Mouse (Mus musculus) intestine, embryonic 15.5 days (tissue): ENCODE measurements around the gene Esrra. TPM values are rescaled to one million over a fixed set of nuclear protein-coding genes. Genes with fewer than 3 reads are reported as not detected.

Experiments used
- ATAC-seq: fragments of 200-750 bp; cut with Nextera tagmentation; 2 replicates; pipeline ENCODE4 v1.8.0; 2017; ENCODE audit warnings: moderate TSS enrichment, moderate library complexity
- H3K27ac ChIP-seq: fragments of 300-500 bp; sonication (generic); 2 replicates; pipeline ENCODE4 v1.5.1; 2015; ENCODE audit warnings: mild to moderate bottlenecking, inconsistent platforms
- H3K27me3 ChIP-seq: fragments of 300-500 bp; sonication (generic); replicated peaks from 2 replicates; pipeline ENCODE4 v1.6.1; 2015; ENCODE audit warnings: inconsistent platforms
- H3K36me3 ChIP-seq: fragments of 300-500 bp; sonication (generic); 2 replicates; pipeline ENCODE4 v1.6.1; 2015; ENCODE audit warnings: inconsistent platforms
- H3K4me1 ChIP-seq: fragments of 300-500 bp; sonication (generic); replicated peaks from 2 replicates; pipeline ENCODE4 v1.6.1; 2015; ENCODE audit warnings: inconsistent platforms
- H3K4me2 ChIP-seq: fragments of 300-500 bp; sonication (generic); replicated peaks from 2 replicates; pipeline ENCODE4 v1.6.1; 2015; ENCODE audit warnings: mild to moderate bottlenecking, inconsistent platforms
- H3K4me3 ChIP-seq: fragments of 300-500 bp; sonication (generic); replicated peaks from 2 replicates; pipeline ENCODE4 v1.5.1; 2015; ENCODE audit warnings: inconsistent platforms
- H3K9ac ChIP-seq: fragments of 300-500 bp; sonication (generic); 2 replicates; pipeline ENCODE4 v1.6.1; 2015; ENCODE audit warnings: inconsistent platforms
- H3K9me3 ChIP-seq: fragments of 300-500 bp; sonication (generic); 2 replicates; pipeline ENCODE4 v1.6.1; 2016; ENCODE audit warnings: inconsistent platforms
- WGBS: fragments of 180-500 bp; shearing (Covaris S2); methylation state at CpG from one replicate; pipeline ENCODE4 v1.1.7; 2015; 5-methylcytosine and 5-hydroxymethylcytosine counted together
- polyA plus RNA-seq: library from polyadenylated mRNA; unstranded; fragments of >200 nt; fragmentation: Nextera tagmentation; extraction: Ambion mirVana; gene quantifications from 2 replicates; pipeline ENCODE4 v1.2.1, GENCODE M21; 2015

Esrra gene
- polyA plus RNA-seq, 1 experiment from 2014 or later: 32.2 TPM

- no peaks in the 10 kb centered on the region for H3K36me3 ChIP-seq
- 20% methylated on average over 40 of the region's 40 CpGs for WGBS
- no peak overlapping the region for H3K27ac ChIP-seq
- no peaks in the 10 kb centered on the region for H3K9me3 ChIP-seq
- H3K4me2 ChIP-seq: peak overlapping the region; percentile 48
- 0 out of 2 replicates have a peak overlapping the region, but pooled peaks have one; percentile 1 for H3K9ac ChIP-seq
- peaks cover 21% of the 10 kb centered on the region for H3K4me1 ChIP-seq
- ATAC-seq: no peak
- 0 out of 2 replicates have a peak overlapping the region, but pooled peaks have one; percentile 7 for H3K4me3 ChIP-seq
- peaks cover 59% of the 10 kb centered on the region for H3K27me3 ChIP-seq
Observed at GRCm38 (mm10) chr19:6925611-6926329, 4.2 kb upstream of the Esrra start.

GRCm38 (mm10) chr19:6925307-6925573, 3.6 kb upstream of the Esrra start, which contains the start of gene Catsperz:
Catsperz (minus strand) TSS chr19:6925380.
- 3% methylated on average over 9 of the region's 9 CpGs for WGBS
- no peaks in the 10 kb centered on the region for H3K36me3 ChIP-seq
- peak within 1 kb of the TSS; percentile 6; the same call in 1 of the 2 replicates for H3K9ac ChIP-seq
- peak within 1 kb of the TSS; percentile 48 for H3K4me2 ChIP-seq
- H3K27ac ChIP-seq: no peak within 1 kb of the TSS
- no peak for ATAC-seq
- peaks cover 26% of the 10 kb centered on the region for H3K4me1 ChIP-seq
- no peaks in the 10 kb centered on the region for H3K9me3 ChIP-seq
- peak within 1 kb of the TSS; percentile 18 for H3K4me3 ChIP-seq
- peaks cover 56% of the 10 kb centered on the region for H3K27me3 ChIP-seq

- Histone ChIP-seq H3K27me3 (peaks cover 52% of the 10 kb centered on the region), H3K4me3 (peak overlapping the region; percentile 18), H3K4me2 (peak overlapping the region; percentile 48), H3K9ac (peak overlapping the region; percentile 6; the same call in 1 of the 2 replicates), H3K9me3 (no peaks in the 10 kb centered on the region), H3K4me1 (peaks cover 32% of the 10 kb centered on the region), H3K36me3 (no peaks in the 10 kb centered on the region), H3K27ac (no peak overlapping the region)
- WGBS: 3% methylated on average over 39 of the region's 39 CpGs
- ATAC-seq: no peak
Observed at GRCm38 (mm10) chr19:6924461-6925306, 3.1 kb upstream of the Esrra start.

- peaks cover 45% of the 10 kb centered on the region for H3K27me3 ChIP-seq
- no peaks in the 10 kb centered on the region for H3K9me3 ChIP-seq
- 0 out of 2 replicates have a peak overlapping the region, but pooled peaks have one; percentile 87 for H3K4me3 ChIP-seq
- H3K4me1 ChIP-seq: peaks cover 35% of the 10 kb centered on the region
- 63% methylated on average over 6 of the region's 6 CpGs for WGBS
- no peak overlapping the region for H3K27ac ChIP-seq
- H3K9ac ChIP-seq: no peak overlapping the region
- no peak for ATAC-seq
- no peaks in the 10 kb centered on the region for H3K36me3 ChIP-seq
- H3K4me2 ChIP-seq: no peak overlapping the region
Observed at GRCm38 (mm10) chr19:6922901-6923735, 1.5 kb upstream of the Esrra start.

- Histone ChIP-seq H3K27me3 (peaks cover 24% of the 10 kb centered on the region), H3K4me1 (peaks cover 29% of the 10 kb centered on the region), H3K27ac (peak overlapping the region; percentile 95), H3K9me3 (no peaks in the 10 kb centered on the region), H3K4me3 (peak overlapping the region; percentile 87), H3K9ac (peak overlapping the region; percentile 90), H3K4me2 (peak overlapping the region; percentile 73), H3K36me3 (no peaks in the 10 kb centered on the region)
- ATAC-seq: peak; percentile 3; the same call in 1 of the 2 replicates
- WGBS: 2% methylated on average over 48 of the region's 48 CpGs
Observed at GRCm38 (mm10) chr19:6920741-6921636, 624 bp downstream of the Esrra start.

- 37% methylated on average over 8 of the region's 8 CpGs for WGBS
- H3K4me1 ChIP-seq: peaks cover 21% of the 10 kb centered on the region
- peak overlapping the region; percentile 87 for H3K4me3 ChIP-seq
- H3K9ac ChIP-seq: peak overlapping the region; percentile 90
- H3K9me3 ChIP-seq: no peaks in the 10 kb centered on the region
- peak overlapping the region; percentile 95 for H3K27ac ChIP-seq
- H3K36me3 ChIP-seq: no peaks in the 10 kb centered on the region
- peak; percentile 50 for ATAC-seq
- peak overlapping the region; percentile 73 for H3K4me2 ChIP-seq
- H3K27me3 ChIP-seq: peaks cover 15% of the 10 kb centered on the region
Observed at GRCm38 (mm10) chr19:6919876-6920740, 1.5 kb downstream of the Esrra start.

GRCm38 (mm10) chr19:6919431-6919830, 2.2 kb downstream of the Esrra start:
- Histone ChIP-seq H3K27me3 (peaks cover 9% of the 10 kb centered on the region; the same call in 1 of the 2 replicates), H3K9ac (no peak overlapping the region), H3K9me3 (no peaks in the 10 kb centered on the region), H3K36me3 (no peaks in the 10 kb centered on the region), H3K4me3 (no peak overlapping the region), H3K27ac (peak overlapping the region; percentile 95), H3K4me2 (peak overlapping the region; percentile 73), H3K4me1 (peaks cover 19% of the 10 kb centered on the region)
- ATAC-seq: no peak

GRCm38 (mm10) chr19:6918321-6918720, 3.3 kb downstream of the Esrra start:
- Histone ChIP-seq H3K27ac (peak overlapping the region; percentile 33; the same call in 1 of the 2 replicates), H3K27me3 (peaks cover 6% of the 10 kb centered on the region; the same call in 1 of the 2 replicates), H3K36me3 (peaks cover 7% of the 10 kb centered on the region; the same call in 1 of the 2 replicates), H3K4me1 (peaks cover 19% of the 10 kb centered on the region), H3K4me3 (no peak overlapping the region), H3K9me3 (no peaks in the 10 kb centered on the region), H3K4me2 (no peak overlapping the region; the same call in 1 of the 2 replicates), H3K9ac (no peak overlapping the region)
- ATAC-seq: no peak
- WGBS: 78% methylated on average over 4 of the region's 4 CpGs

GRCm38 (mm10) chr19:6916496-6916895, 5.1 kb downstream of the Esrra start:
- H3K27ac ChIP-seq: no peak overlapping the region
- H3K9ac ChIP-seq: no peak overlapping the region
- 73% methylated on average over 4 of the region's 4 CpGs for WGBS
- H3K4me3 ChIP-seq: no peak overlapping the region
- no peak overlapping the region for H3K4me2 ChIP-seq
- no peaks in the 10 kb centered on the region for H3K9me3 ChIP-seq
- ATAC-seq: no peak
- H3K36me3 ChIP-seq: peaks cover 22% of the 10 kb centered on the region
- H3K4me1 ChIP-seq: peaks cover 16% of the 10 kb centered on the region
- no peaks in the 10 kb centered on the region for H3K27me3 ChIP-seq

GRCm38 (mm10) chr19:6915276-6915675, 6.3 kb downstream of the Esrra start:
- Histone ChIP-seq H3K9ac (no peak overlapping the region), H3K27me3 (no peaks in the 10 kb centered on the region), H3K4me2 (no peak overlapping the region), H3K27ac (no peak overlapping the region), H3K4me1 (peaks cover 16% of the 10 kb centered on the region), H3K4me3 (no peak overlapping the region), H3K9me3 (no peaks in the 10 kb centered on the region), H3K36me3 (peaks cover 27% of the 10 kb centered on the region)
- WGBS: 83% methylated on average over 4 of the region's 4 CpGs
- no peak for ATAC-seq
